Mouse (Mus musculus): ENCODE results near the gene Inpp4b. TPM values are rescaled to one million over a fixed set of nuclear protein-coding genes. Genes with fewer than 3 reads are reported as not detected.

Gene Inpp4b
- polyA plus RNA-seq, 1 experiment from 2014 or later: 5.5 TPM

GRCm38 (mm10) chr8:81491097-81491705 is 148.8 kb downstream of the Inpp4b start:
- Histone ChIP-seq H3K27ac (ENCODE audit: low read length) (no peak overlapping the region), H3K4me3 (replicated peaks; ENCODE audit: low read length) (no peak overlapping the region), H3K4me1 (ENCODE audit: control insufficient read depth, insufficient read depth, low read length) (no peaks in the 10 kb centered on the region), H3K4me2 (ENCODE audit: low read depth, low read length) (no peak overlapping the region), H3K9me3 (replicated peaks; ENCODE audit: control insufficient read depth, low read length) (no peaks in the 10 kb centered on the region), H3K9ac (ENCODE audit: low read length) (no peak overlapping the region), H3K27me3 (ENCODE audit: control insufficient read depth, insufficient read depth, low read length) (no peaks in the 10 kb centered on the region), H3K36me3 (ENCODE audit: control insufficient read depth, insufficient read depth, low read length) (no peaks in the 10 kb centered on the region)
- ATAC-seq (ENCODE audit: insufficient read depth, low FRiP score): no peak
- 30% methylated on average over 2 of the region's 2 CpGs for WGBS

DNA sequence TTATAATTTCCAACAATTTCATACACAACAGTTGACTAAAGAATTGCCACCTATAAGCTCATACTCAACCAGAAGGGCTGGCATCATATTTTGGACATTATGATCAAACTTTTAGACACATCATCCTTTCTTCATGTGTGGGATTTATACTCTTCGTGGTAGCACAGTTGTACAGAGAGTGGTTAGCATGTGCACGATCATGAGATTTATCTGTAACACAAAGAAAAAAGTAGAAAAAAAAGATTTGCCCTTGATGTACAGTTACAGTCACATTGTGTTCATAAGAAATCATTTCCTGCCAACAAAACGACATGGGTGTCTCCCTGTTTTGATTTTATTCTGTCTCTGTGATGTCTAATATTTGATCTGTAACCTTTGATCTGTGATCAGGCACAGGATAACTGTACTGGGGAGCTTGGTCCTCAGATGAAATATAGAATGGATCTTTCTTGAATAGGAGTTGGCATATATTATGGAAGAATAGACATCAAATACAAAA is 149.4 kb downstream of the Inpp4b start:
- WGBS: 77% methylated on average over 3 of the region's 3 CpGs
- no peak for ATAC-seq (ENCODE audit: insufficient read depth, low FRiP score)

GRCm38 (mm10) chr8:81494823-81495222 is 152.5 kb downstream of the Inpp4b start:
- ATAC-seq (ENCODE audit: insufficient read depth, low FRiP score): no peak
- no peak overlapping the region for H3K4me3 ChIP-seq (replicated peaks; ENCODE audit: low read length)

More for the DNA sequence above, 149.4 kb downstream of the Inpp4b start:
- Histone ChIP-seq H3K4me2 (ENCODE audit: low read depth, low read length) (no peak overlapping the region), H3K9me3 (replicated peaks; ENCODE audit: control insufficient read depth, low read length) (no peaks in the 10 kb centered on the region), H3K4me1 (ENCODE audit: control insufficient read depth, insufficient read depth, low read length) (no peaks in the 10 kb centered on the region), H3K27ac (ENCODE audit: low read length) (no peak overlapping the region), H3K4me3 (replicated peaks; ENCODE audit: low read length) (no peak overlapping the region), H3K36me3 (ENCODE audit: control insufficient read depth, insufficient read depth, low read length) (no peaks in the 10 kb centered on the region), H3K27me3 (ENCODE audit: control insufficient read depth, insufficient read depth, low read length) (no peaks in the 10 kb centered on the region), H3K9ac (ENCODE audit: low read length) (no peak overlapping the region)

DNA sequence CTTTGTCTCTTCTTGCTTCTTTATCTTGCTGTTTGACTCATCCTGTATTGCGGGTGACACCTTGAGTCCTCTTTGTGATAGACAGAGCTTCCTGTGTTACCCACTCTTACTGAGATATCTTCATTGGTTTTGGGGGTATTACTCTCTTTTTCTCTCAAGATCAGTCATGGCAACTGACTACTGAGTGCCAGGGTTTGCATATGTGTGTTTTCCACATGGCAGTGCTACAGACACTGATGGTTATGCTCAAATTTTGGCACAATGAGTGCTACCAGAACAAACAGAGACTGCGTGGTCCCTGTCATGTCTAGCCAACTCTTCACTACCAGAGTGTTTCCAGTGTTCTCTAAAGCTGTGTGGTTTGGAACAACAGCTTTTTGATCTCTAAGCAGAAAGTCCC is 155.3 kb downstream of the Inpp4b start:
- H3K36me3 ChIP-seq (ENCODE audit: control insufficient read depth, insufficient read depth, low read length): no peaks in the 10 kb centered on the region
- no peak overlapping the region for H3K4me3 ChIP-seq (replicated peaks; ENCODE audit: low read length)
- H3K4me2 ChIP-seq (ENCODE audit: low read depth, low read length): no peak overlapping the region
- H3K27ac ChIP-seq (ENCODE audit: low read length): no peak overlapping the region
- no peaks in the 10 kb centered on the region for H3K4me1 ChIP-seq (ENCODE audit: control insufficient read depth, insufficient read depth, low read length)
- WGBS: 72% methylated on average over 2 of the region's 2 CpGs
- H3K9me3 ChIP-seq (replicated peaks; ENCODE audit: control insufficient read depth, low read length): no peaks in the 10 kb centered on the region
- no peak overlapping the region for H3K9ac ChIP-seq (ENCODE audit: low read length)
- ATAC-seq (ENCODE audit: insufficient read depth, low FRiP score): no peak
- no peaks in the 10 kb centered on the region for H3K27me3 ChIP-seq (ENCODE audit: control insufficient read depth, insufficient read depth, low read length)

More at GRCm38 (mm10) chr8:81494823-81495222, 152.5 kb downstream of the Inpp4b start:
- no peaks in the 10 kb centered on the region for H3K9me3 ChIP-seq (replicated peaks; ENCODE audit: control insufficient read depth, low read length)
- H3K4me1 ChIP-seq (ENCODE audit: control insufficient read depth, insufficient read depth, low read length): no peaks in the 10 kb centered on the region
- H3K4me2 ChIP-seq (ENCODE audit: low read depth, low read length): no peak overlapping the region
- H3K27me3 ChIP-seq (ENCODE audit: control insufficient read depth, insufficient read depth, low read length): no peaks in the 10 kb centered on the region
- 87% methylated on average over 2 of the region's 2 CpGs for WGBS
- H3K27ac ChIP-seq (ENCODE audit: low read length): no peak overlapping the region
- H3K36me3 ChIP-seq (ENCODE audit: control insufficient read depth, insufficient read depth, low read length): no peaks in the 10 kb centered on the region
- no peak overlapping the region for H3K9ac ChIP-seq (ENCODE audit: low read length)

GRCm38 (mm10) chr8:81502216-81502615 is 159.9 kb downstream of the Inpp4b start:
- Histone ChIP-seq H3K9me3 (replicated peaks; ENCODE audit: control insufficient read depth, low read length) (no peaks in the 10 kb centered on the region), H3K4me1 (ENCODE audit: control insufficient read depth, insufficient read depth, low read length) (no peaks in the 10 kb centered on the region), H3K4me2 (ENCODE audit: low read depth, low read length) (no peak overlapping the region), H3K27ac (ENCODE audit: low read length) (no peak overlapping the region), H3K36me3 (ENCODE audit: control insufficient read depth, insufficient read depth, low read length) (no peaks in the 10 kb centered on the region), H3K9ac (ENCODE audit: low read length) (no peak overlapping the region), H3K4me3 (replicated peaks; ENCODE audit: low read length) (no peak overlapping the region), H3K27me3 (ENCODE audit: control insufficient read depth, insufficient read depth, low read length) (no peaks in the 10 kb centered on the region)
- WGBS: 73% methylated on average over 2 of the region's 2 CpGs
- ATAC-seq (ENCODE audit: insufficient read depth, low FRiP score): no peak

- WGBS: 80% methylated on average over 2 of the region's 2 CpGs
- ATAC-seq (ENCODE audit: insufficient read depth, low FRiP score): no peak
- Histone ChIP-seq H3K9ac (ENCODE audit: low read length) (no peak overlapping the region), H3K4me1 (ENCODE audit: control insufficient read depth, insufficient read depth, low read length) (no peaks in the 10 kb centered on the region), H3K36me3 (ENCODE audit: control insufficient read depth, insufficient read depth, low read length) (no peaks in the 10 kb centered on the region), H3K9me3 (replicated peaks; ENCODE audit: control insufficient read depth, low read length) (no peaks in the 10 kb centered on the region), H3K27ac (ENCODE audit: low read length) (no peak overlapping the region), H3K4me2 (ENCODE audit: low read depth, low read length) (no peak overlapping the region), H3K4me3 (replicated peaks; ENCODE audit: low read length) (no peak overlapping the region), H3K27me3 (ENCODE audit: control insufficient read depth, insufficient read depth, low read length) (no peaks in the 10 kb centered on the region)
Measured at GRCm38 (mm10) chr8:81502982-81503381, 160.6 kb downstream of the Inpp4b start.

- H3K36me3 ChIP-seq (ENCODE audit: control insufficient read depth, insufficient read depth, low read length): no peaks in the 10 kb centered on the region
- no peak for ATAC-seq (ENCODE audit: insufficient read depth, low FRiP score)
- no peaks in the 10 kb centered on the region for H3K27me3 ChIP-seq (ENCODE audit: control insufficient read depth, insufficient read depth, low read length)
- no peaks in the 10 kb centered on the region for H3K9me3 ChIP-seq (replicated peaks; ENCODE audit: control insufficient read depth, low read length)
- no peak overlapping the region for H3K4me2 ChIP-seq (ENCODE audit: low read depth, low read length)
- no peak overlapping the region for H3K4me3 ChIP-seq (replicated peaks; ENCODE audit: low read length)
- H3K4me1 ChIP-seq (ENCODE audit: control insufficient read depth, insufficient read depth, low read length): no peaks in the 10 kb centered on the region
- no peak overlapping the region for H3K9ac ChIP-seq (ENCODE audit: low read length)
- H3K27ac ChIP-seq (ENCODE audit: low read length): no peak overlapping the region
Measured at GRCm38 (mm10) chr8:81512826-81513225, 170.5 kb downstream of the Inpp4b start.

DNA sequence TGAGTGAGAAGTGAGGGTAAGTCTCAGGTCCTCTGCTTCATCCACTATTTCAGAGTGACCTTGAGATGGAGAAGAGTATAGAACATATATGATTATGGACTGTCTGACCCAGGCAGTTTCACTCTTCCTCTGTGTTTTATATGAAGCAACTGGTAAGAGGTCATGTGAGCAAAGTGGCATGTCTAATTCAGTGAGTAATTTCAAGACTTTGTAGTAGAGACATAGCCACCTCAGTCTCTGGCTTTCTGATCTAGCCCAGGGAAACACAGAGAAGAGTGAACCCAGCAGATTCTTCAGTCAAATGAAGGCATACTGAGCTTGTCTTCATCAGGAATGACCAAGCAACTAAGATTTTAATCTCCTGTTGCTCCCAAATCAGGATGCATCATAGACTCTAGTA is 172.1 kb downstream of the Inpp4b start:
- H3K4me1 ChIP-seq (ENCODE audit: control insufficient read depth, insufficient read depth, low read length): no peaks in the 10 kb centered on the region
- no peak overlapping the region for H3K4me2 ChIP-seq (ENCODE audit: low read depth, low read length)
- H3K27ac ChIP-seq (ENCODE audit: low read length): no peak overlapping the region
- H3K27me3 ChIP-seq (ENCODE audit: control insufficient read depth, insufficient read depth, low read length): no peaks in the 10 kb centered on the region
- no peaks in the 10 kb centered on the region for H3K36me3 ChIP-seq (ENCODE audit: control insufficient read depth, insufficient read depth, low read length)
- no peak for ATAC-seq (ENCODE audit: insufficient read depth, low FRiP score)
- H3K9ac ChIP-seq (ENCODE audit: low read length): no peak overlapping the region
- no peak overlapping the region for H3K4me3 ChIP-seq (replicated peaks; ENCODE audit: low read length)
- H3K9me3 ChIP-seq (replicated peaks; ENCODE audit: control insufficient read depth, low read length): no peaks in the 10 kb centered on the region

DNA sequence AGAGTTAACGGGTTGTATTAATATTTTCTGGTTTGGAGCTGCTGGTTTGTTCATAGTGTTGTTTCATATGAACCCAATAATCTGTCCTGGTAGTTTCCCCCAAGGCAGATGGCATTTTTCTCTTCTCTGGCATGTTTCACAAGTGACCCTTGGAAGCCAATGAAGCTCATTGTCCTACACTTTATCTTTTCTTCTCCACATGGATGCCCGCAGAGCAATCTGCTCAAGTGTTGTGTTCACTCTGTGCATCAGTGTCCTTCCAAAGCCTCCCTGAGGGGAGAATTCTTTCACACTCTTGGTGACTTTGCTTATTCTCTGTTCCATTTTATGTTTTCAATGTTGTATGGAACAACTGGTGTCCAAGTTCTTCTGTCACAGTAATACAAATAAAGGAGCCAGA is 179.7 kb downstream of the Inpp4b start:
- Histone ChIP-seq H3K9me3 (replicated peaks; ENCODE audit: control insufficient read depth, low read length) (no peaks in the 10 kb centered on the region), H3K27ac (ENCODE audit: low read length) (no peak overlapping the region), H3K4me3 (replicated peaks; ENCODE audit: low read length) (no peak overlapping the region), H3K4me1 (ENCODE audit: control insufficient read depth, insufficient read depth, low read length) (no peaks in the 10 kb centered on the region), H3K36me3 (ENCODE audit: control insufficient read depth, insufficient read depth, low read length) (no peaks in the 10 kb centered on the region), H3K4me2 (ENCODE audit: low read depth, low read length) (no peak overlapping the region), H3K9ac (ENCODE audit: low read length) (no peak overlapping the region), H3K27me3 (ENCODE audit: control insufficient read depth, insufficient read depth, low read length) (no peaks in the 10 kb centered on the region)
- WGBS: 90% methylated on average over 2 of the region's 2 CpGs
- ATAC-seq (ENCODE audit: insufficient read depth, low FRiP score): no peak
